Mouse (Mus musculus) bone marrow macrophage, adult 2 months (primary cell): ENCODE results near the gene Rps27l.

ENCODE experiments used
- CTCF ChIP-seq: IDR thresholded peaks from 2 replicates; pipeline ENCODE4 v1.5.1; 2012; ENCODE audit warnings: low read depth, mild to moderate bottlenecking, low read length, moderate library complexity
- POLR2A ChIP-seq: IDR thresholded peaks from 2 replicates; pipeline ENCODE4 v1.6.1; 2012; ENCODE audit warnings: mild to moderate bottlenecking, low read depth, low read length, borderline replicate concordance

DNA sequence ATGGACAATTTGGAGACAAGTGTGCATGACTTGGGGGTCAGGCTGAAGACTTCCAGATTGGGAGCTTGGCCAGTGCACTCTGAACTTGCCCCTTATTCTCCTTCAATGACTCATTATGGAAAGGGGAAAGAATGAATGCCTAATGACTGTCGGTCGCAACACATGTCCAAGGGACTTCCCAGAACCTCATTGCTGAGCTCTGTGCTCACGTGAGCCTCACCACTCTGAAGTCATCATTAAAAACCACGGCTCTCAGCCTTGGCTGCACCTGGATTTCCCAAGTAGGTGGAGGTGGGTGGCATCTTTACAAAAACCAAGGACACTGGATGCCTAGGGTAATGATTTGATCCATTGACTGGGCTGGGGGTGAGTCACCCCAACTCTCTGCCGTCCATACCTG is 44.2 kb downstream of the Rps27l start:
- TF ChIP-seq CTCF (no peak), POLR2A (no peak)
